Mouse (Mus musculus) megakaryocyte, embryonic 14.5 days (primary cell): ENCODE data around the gene Ranbp3. TPM values are rescaled to one million over a fixed set of nuclear protein-coding genes. Genes with fewer than 3 reads are reported as not detected.

ENCODE experiments used
- H3K27me3 ChIP-seq: replicated peaks from 2 replicates; pipeline ENCODE3; 2012; ENCODE audit warnings: inconsistent platforms
- H3K36me3 ChIP-seq: replicated peaks from 2 replicates; pipeline ENCODE3; 2012; ENCODE audit warnings: low read length, inconsistent platforms, mixed read lengths
- H3K4me1 ChIP-seq: 2 replicates; pipeline ENCODE4 v1.6.1; 2012; ENCODE audit warnings: inconsistent platforms
- H3K4me3 ChIP-seq: replicated peaks from 2 replicates; pipeline ENCODE3; 2012; ENCODE audit warnings: moderate library complexity, mild to moderate bottlenecking, inconsistent platforms
- H3K9me3 ChIP-seq: 2 replicates; pipeline ENCODE4 v1.6.1; 2012; ENCODE audit warnings: inconsistent platforms
- FLI1 ChIP-seq: IDR thresholded peaks from 2 replicates; pipeline ENCODE4 v1.6.1; 2012; ENCODE audit warnings: low read length, inconsistent platforms, mixed read lengths
- GATA1 ChIP-seq: IDR thresholded peaks from 3 replicates; pipeline ENCODE4 v1.6.1; 2012; ENCODE audit warnings: mixed read lengths, low read length, inconsistent platforms, borderline replicate concordance
- polyA plus RNA-seq: library from polyadenylated mRNA; stranded (reverse); fragments of >175 nt; gene quantifications from 2 replicates; pipeline ENCODE4 v1.2.3, GENCODE M21; 2012; ENCODE audit warnings: low replicate concordance; ENCODE audit not compliant: insufficient read depth

Ranbp3 gene
- polyA plus RNA-seq, 1 experiment, result 73.0 TPM

GRCm38 (mm10) chr17:56703038-56703437 lies 29.9 kb downstream of the Ranbp3 start:
- H3K4me3 ChIP-seq, result no peak overlapping the region
- H3K4me1 ChIP-seq, result peaks cover 23% of the 10 kb centered on the region
- TF ChIP-seq FLI1, result no peak
- no peak for TF ChIP-seq GATA1
- peaks cover 98% of the 10 kb centered on the region for H3K36me3 ChIP-seq
- H3K27me3 ChIP-seq, result no peaks in the 10 kb centered on the region
- H3K9me3 ChIP-seq, result no peaks in the 10 kb centered on the region

DNA sequence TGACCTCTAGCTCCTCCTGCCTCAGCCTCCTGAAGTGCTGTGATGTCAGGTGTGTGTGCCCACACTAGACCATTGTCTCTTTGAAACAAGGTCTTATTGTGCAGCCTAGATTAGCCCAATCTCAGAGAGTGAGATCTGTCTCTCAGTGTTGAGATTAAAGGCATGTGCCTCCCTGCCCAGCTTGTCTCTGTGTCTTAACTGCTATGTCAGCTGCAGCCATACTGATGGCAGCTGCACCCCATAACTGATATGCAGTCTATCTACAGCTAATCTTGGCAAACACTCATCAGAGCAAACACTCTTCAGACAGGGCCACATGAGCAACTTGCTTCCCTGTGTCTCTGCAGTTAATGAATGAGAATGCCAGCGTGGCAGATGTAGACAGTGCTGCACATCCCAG lies 33.4 kb downstream of the Ranbp3 start:
- no peak for TF ChIP-seq FLI1
- TF ChIP-seq GATA1, result no peak
- Histone ChIP-seq H3K4me3 (no peak overlapping the region), H3K36me3 (peaks cover 98% of the 10 kb centered on the region), H3K27me3 (no peaks in the 10 kb centered on the region), H3K4me1 (peaks cover 37% of the 10 kb centered on the region), H3K9me3 (no peaks in the 10 kb centered on the region)

GRCm38 (mm10) chr17:56708692-56709091 lies 35.6 kb downstream of the Ranbp3 start:
- Histone ChIP-seq H3K27me3 (no peaks in the 10 kb centered on the region), H3K36me3 (peaks cover 98% of the 10 kb centered on the region), H3K4me1 (peaks cover 42% of the 10 kb centered on the region), H3K4me3 (no peak overlapping the region), H3K9me3 (no peaks in the 10 kb centered on the region)
- no peak for TF ChIP-seq GATA1
- TF ChIP-seq FLI1, result no peak

- no peak for TF ChIP-seq FLI1
- TF ChIP-seq GATA1, result no peak
- H3K4me1 ChIP-seq, result peaks cover 51% of the 10 kb centered on the region
- H3K27me3 ChIP-seq, result no peaks in the 10 kb centered on the region
- H3K36me3 ChIP-seq, result peaks cover 97% of the 10 kb centered on the region
- no peak overlapping the region for H3K4me3 ChIP-seq
- H3K9me3 ChIP-seq, result no peaks in the 10 kb centered on the region
These were observed 36.6 kb downstream of the Ranbp3 start for GRCm38 (mm10) chr17:56709708-56710107.

DNA sequence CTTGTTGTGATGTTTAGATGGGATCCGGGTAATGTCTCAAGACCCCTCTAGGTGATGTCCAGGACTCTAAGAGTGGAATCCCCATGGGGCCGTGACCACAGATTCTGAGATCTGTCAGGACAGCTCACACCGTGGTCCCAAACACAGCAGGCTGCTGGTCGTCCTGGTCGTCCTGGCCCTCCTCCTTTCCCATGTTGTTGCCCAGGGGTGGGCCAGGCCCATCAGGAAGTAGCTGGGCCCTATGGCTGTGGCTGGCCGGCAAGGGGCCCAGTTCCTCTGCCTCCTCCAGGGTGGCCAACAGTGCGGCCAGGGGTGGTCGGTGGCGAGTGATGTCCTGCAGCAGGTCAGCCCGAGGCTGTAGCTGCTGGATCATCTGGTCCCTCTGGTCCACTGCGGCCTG lies 42.3 kb downstream of the Ranbp3 start:
- H3K4me1 ChIP-seq, result peaks cover 56% of the 10 kb centered on the region
- no peaks in the 10 kb centered on the region for H3K9me3 ChIP-seq
- H3K36me3 ChIP-seq, result peaks cover 58% of the 10 kb centered on the region
- TF ChIP-seq FLI1 (no peak), GATA1 (no peak)
- peak overlapping the region; percentile 3 for H3K4me3 ChIP-seq
- no peaks in the 10 kb centered on the region for H3K27me3 ChIP-seq

DNA sequence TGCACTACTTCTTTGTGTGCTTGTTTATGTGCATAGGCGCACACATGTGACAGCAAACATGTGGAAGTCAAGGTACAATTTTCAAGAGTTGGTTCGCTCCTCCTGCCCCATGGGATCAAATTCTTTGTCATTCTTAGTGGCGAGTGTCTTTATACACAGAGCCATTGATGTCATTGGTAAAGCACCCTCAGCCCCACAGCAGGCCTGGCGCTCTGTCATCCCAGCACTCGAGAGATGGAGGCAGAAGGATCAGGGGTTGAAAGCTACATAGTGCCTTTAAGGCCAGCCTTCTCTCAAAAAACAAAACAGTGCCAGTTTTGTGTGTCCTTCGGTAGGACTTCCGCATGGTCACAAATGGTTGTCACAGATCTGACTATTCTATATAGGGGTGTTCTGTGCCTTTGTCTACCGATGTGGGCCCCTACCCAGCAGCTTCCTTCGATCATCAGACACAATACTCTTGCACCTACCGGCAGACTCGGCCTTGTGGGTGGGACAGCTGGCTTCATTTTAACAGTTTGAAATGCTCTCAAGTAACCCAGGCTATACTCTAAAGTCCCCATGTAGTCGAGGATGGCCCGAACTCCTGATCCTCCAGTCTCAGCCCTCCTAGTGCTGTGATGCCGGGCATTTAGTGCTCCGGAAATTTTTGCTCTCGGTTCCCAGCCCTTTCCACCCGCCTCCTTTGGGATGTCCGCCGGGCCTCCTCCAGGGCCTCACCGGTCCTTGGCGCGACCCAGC lies 43.0 kb downstream of the Ranbp3 start:
- Histone ChIP-seq H3K27me3 (no peaks in the 10 kb centered on the region), H3K9me3 (no peaks in the 10 kb centered on the region), H3K36me3 (peaks cover 58% of the 10 kb centered on the region), H3K4me1 (peaks cover 58% of the 10 kb centered on the region), H3K4me3 (peak overlapping the region; percentile 100)
- TF ChIP-seq FLI1, result no peak
- TF ChIP-seq GATA1, result no peak

GRCm38 (mm10) chr17:56716655-56717362 lies 43.7 kb downstream of the Ranbp3 start:
- H3K4me1 ChIP-seq, result peaks cover 57% of the 10 kb centered on the region

GRCm38 (mm10) chr17:56717363-56718058 lies 44.4 kb downstream of the Ranbp3 start, which contains the start of the genes Ndufa11 and Vmac:
Gene Ndufa11 (plus strand): TSS chr17:56717767.
Gene Vmac (minus strand): TSS chr17:56718022.
- TF ChIP-seq GATA1 (no peak), FLI1 (no peak)
- no peaks in the 10 kb centered on the region for H3K9me3 ChIP-seq
- peaks cover 58% of the 10 kb centered on the region for H3K36me3 ChIP-seq
- peak within 1 kb of the TSS; percentile 100 for H3K4me3 ChIP-seq
- H3K4me1 ChIP-seq, result peaks cover 53% of the 10 kb centered on the region
- H3K27me3 ChIP-seq, result no peaks in the 10 kb centered on the region

More at GRCm38 (mm10) chr17:56716655-56717362, 43.7 kb downstream of the Ranbp3 start:
- Histone ChIP-seq H3K4me3 (peak overlapping the region; percentile 100), H3K27me3 (no peaks in the 10 kb centered on the region), H3K36me3 (peaks cover 58% of the 10 kb centered on the region), H3K9me3 (no peaks in the 10 kb centered on the region)
- TF ChIP-seq GATA1, result no peak
- TF ChIP-seq FLI1, result no peak

- H3K4me3 ChIP-seq, result no peak overlapping the region
- no peaks in the 10 kb centered on the region for H3K9me3 ChIP-seq
- peaks cover 55% of the 10 kb centered on the region for H3K36me3 ChIP-seq
- TF ChIP-seq FLI1, result no peak
- TF ChIP-seq GATA1, result no peak
- peaks cover 33% of the 10 kb centered on the region for H3K4me1 ChIP-seq
- peaks cover 11% of the 10 kb centered on the region for H3K27me3 ChIP-seq
These were observed 49.3 kb downstream of the Ranbp3 start for GRCm38 (mm10) chr17:56722441-56722840.
